Mouse (Mus musculus) CH12.LX (cell line): ENCODE measurements around the gene Dusp22. TPM values are rescaled to one million over a fixed set of nuclear protein-coding genes. Genes with fewer than 3 reads are reported as not detected.

Experiments used
- DNase-seq: peaks from one replicate; pipeline ENCODE4 v3.0.0-alpha.2; 2013; ENCODE audit errors: extremely low read depth
- H3K27ac ChIP-seq: 2 replicates; pipeline ENCODE4 v1.5.1; 2012; ENCODE audit warnings: low read depth, mild to moderate bottlenecking, control low read depth, moderate library complexity; ENCODE audit not compliant: insufficient read depth
- H3K27me3 ChIP-seq: replicated peaks from 2 replicates; pipeline ENCODE3; 2012; ENCODE audit warnings: inconsistent platforms
- H3K36me3 ChIP-seq, 2 experiments: replicated peaks in 1 of 2; 2 replicates each; pipeline versions ENCODE3 to v1.6.1; 2012; ENCODE audit warnings: inconsistent platforms in 1 of 2, low read length in 1 of 2, mild to moderate bottlenecking in 1 of 2, mixed read lengths in 1 of 2, moderate library complexity in 1 of 2; ENCODE audit not compliant: control insufficient read depth in 1 of 2, insufficient read depth in 1 of 2
- H3K4me1 ChIP-seq, 2 experiments: 2 replicates each; pipeline ENCODE4 v1.6.1; 2012; ENCODE audit warnings: inconsistent platforms in 1 of 2, moderate library complexity in 1 of 2; ENCODE audit not compliant: insufficient read depth in 2 of 2, control insufficient read depth in 1 of 2
- H3K4me2 ChIP-seq: 2 replicates; pipeline ENCODE4 v1.6.1; 2012; ENCODE audit warnings: low read depth, mild to moderate bottlenecking, control low read depth; ENCODE audit not compliant: poor library complexity, insufficient read depth, severe bottlenecking
- H3K4me3 ChIP-seq, 3 experiments: fragments of 150-350 bp in 1 of 3; sonication (generic) in 1 of 3; replicated peaks in 1 of 3; 2 replicates each; pipeline versions ENCODE3 to v1.5.1; 2011 to 2012; ENCODE audit warnings: low read depth in 2 of 3, low read length in 2 of 3, mild to moderate bottlenecking in 2 of 3, moderate library complexity in 2 of 3, control low read depth in 1 of 3, improper control_type of control experiment in 1 of 3, inconsistent platforms in 1 of 3, mixed read lengths in 1 of 3; ENCODE audit not compliant: poor library complexity in 1 of 3
- H3K79me2 ChIP-seq: replicated peaks from 2 replicates; pipeline ENCODE4 v1.6.1; 2012; ENCODE audit warnings: mild to moderate bottlenecking, moderate library complexity; ENCODE audit not compliant: control insufficient read depth, poor library complexity, insufficient read depth, severe bottlenecking; ENCODE audit errors: extremely low read depth
- H3K9ac ChIP-seq: 2 replicates; pipeline ENCODE4 v1.6.1; 2012; ENCODE audit warnings: low read depth, mild to moderate bottlenecking, control low read depth, moderate library complexity; ENCODE audit not compliant: insufficient read depth
- H3K9me3 ChIP-seq: replicated peaks from 2 replicates; pipeline ENCODE3; 2012; ENCODE audit warnings: low read length, inconsistent platforms, mixed read lengths
- BHLHE40 ChIP-seq: IDR thresholded peaks from 2 replicates; pipeline ENCODE4 v1.6.1; 2011; ENCODE audit warnings: mild to moderate bottlenecking, low read depth, low read length, improper control_type of control experiment
- CHD2 ChIP-seq: IDR thresholded peaks from 2 replicates; pipeline ENCODE4 v1.6.1; 2011; ENCODE audit warnings: low read length, improper control_type of control experiment
- EP300 ChIP-seq: IDR thresholded peaks from 2 replicates; pipeline ENCODE4 v1.6.1; 2011; ENCODE audit warnings: low read length, improper control_type of control experiment
- ETS1 ChIP-seq: conservative IDR thresholded peaks from 2 replicates; pipeline ENCODE4 v1.6.1; 2012; ENCODE audit warnings: low read depth, mild to moderate bottlenecking, inconsistent platforms, low read length, improper control_type of control experiment, moderate library complexity
- IRF4 ChIP-seq: IDR thresholded peaks from 2 replicates; pipeline ENCODE4 v1.6.1; 2014; ENCODE audit warnings: low read depth, mild to moderate bottlenecking, inconsistent platforms, low read length, improper control_type of control experiment
- JUN ChIP-seq: IDR thresholded peaks from 2 replicates; pipeline ENCODE4 v1.6.1; 2011; ENCODE audit warnings: low read depth, mild to moderate bottlenecking, low read length, improper control_type of control experiment, moderate library complexity; ENCODE audit not compliant: insufficient read depth
- JUND ChIP-seq: conservative IDR thresholded peaks from 2 replicates; pipeline ENCODE4 v1.6.1; 2011; ENCODE audit warnings: low read depth, low read length, improper control_type of control experiment
- MAFK ChIP-seq: IDR thresholded peaks from 2 replicates; pipeline ENCODE4 v1.6.1; 2011; ENCODE audit warnings: low read length, improper control_type of control experiment; ENCODE audit not compliant: insufficient replicate concordance
- MAX ChIP-seq: IDR thresholded peaks from 2 replicates; pipeline ENCODE4 v1.6.1; 2011; ENCODE audit warnings: low read length, improper control_type of control experiment
- MAZ ChIP-seq: IDR thresholded peaks from 2 replicates; pipeline ENCODE4 v1.6.1; 2012; ENCODE audit warnings: low read depth, mild to moderate bottlenecking, inconsistent platforms, low read length, improper control_type of control experiment, moderate library complexity
- MEF2A ChIP-seq: IDR thresholded peaks from 2 replicates; pipeline ENCODE4 v1.6.1; 2014; ENCODE audit warnings: low read depth, mild to moderate bottlenecking, inconsistent platforms, low read length, improper control_type of control experiment, borderline replicate concordance
- MXI1 ChIP-seq: IDR thresholded peaks from 2 replicates; pipeline ENCODE4 v1.6.1; 2011; ENCODE audit warnings: mild to moderate bottlenecking, low read depth, low read length, improper control_type of control experiment
- MYC ChIP-seq: IDR thresholded peaks from 2 replicates; pipeline ENCODE4 v1.6.1; 2011; ENCODE audit warnings: low read depth, mild to moderate bottlenecking, improper control_type of control experiment, low read length
- NELFE ChIP-seq: IDR thresholded peaks from 2 replicates; pipeline ENCODE4 v1.6.1; 2011; ENCODE audit warnings: low read depth, low read length, improper control_type of control experiment
- NRF1 ChIP-seq: IDR thresholded peaks from 2 replicates; pipeline ENCODE4 v1.6.1; 2014; ENCODE audit warnings: low read depth, mild to moderate bottlenecking, inconsistent platforms, low read length, improper control_type of control experiment, moderate library complexity
- POLR2AphosphoS2 ChIP-seq: IDR thresholded peaks from 2 replicates; pipeline ENCODE4 v1.6.1; 2011; ENCODE audit warnings: low read depth, low read length, improper control_type of control experiment
- RCOR1 ChIP-seq: conservative IDR thresholded peaks from 2 replicates; pipeline ENCODE4 v1.6.1; 2012; ENCODE audit warnings: low read depth, mild to moderate bottlenecking, inconsistent platforms, low read length, improper control_type of control experiment
- SMC3 ChIP-seq: IDR thresholded peaks from 2 replicates; pipeline ENCODE4 v1.6.1; 2011; ENCODE audit warnings: low read depth, low read length, improper control_type of control experiment
- TBP ChIP-seq: conservative IDR thresholded peaks from 2 replicates; pipeline ENCODE4 v1.6.1; 2011; ENCODE audit warnings: low read depth, low read length, improper control_type of control experiment
- TCF12 ChIP-seq: IDR thresholded peaks from 2 replicates; pipeline ENCODE4 v1.6.1; 2014; ENCODE audit warnings: low read depth, mild to moderate bottlenecking, inconsistent platforms, low read length, improper control_type of control experiment
- UBTF ChIP-seq: IDR thresholded peaks from 2 replicates; pipeline ENCODE4 v1.6.1; 2012; ENCODE audit warnings: low read depth, mild to moderate bottlenecking, inconsistent platforms, low read length, improper control_type of control experiment, moderate library complexity
- USF1 ChIP-seq: IDR thresholded peaks from 2 replicates; pipeline ENCODE4 v1.6.1; 2014; ENCODE audit warnings: low read depth, mild to moderate bottlenecking, inconsistent platforms, low read length, improper control_type of control experiment
- ZMIZ1 ChIP-seq: IDR thresholded peaks from 2 replicates; pipeline ENCODE4 v1.6.1; 2012; ENCODE audit warnings: low read depth, mild to moderate bottlenecking, inconsistent platforms, low read length, improper control_type of control experiment
- ZNF384 ChIP-seq: IDR thresholded peaks from 2 replicates; pipeline ENCODE4 v1.6.1; 2012; ENCODE audit warnings: low read depth, low read length, improper control_type of control experiment, inconsistent platforms
- dilution Hi-C: fragments of 300-500 bp; cut with MboI; formaldehyde crosslinking; loops from 2 replicates; pipeline ENCODE4 v1.14.3; 2020; ENCODE audit warnings: low sequenced_read_pairs; ENCODE audit not compliant: extremely low pct_unique_long_range_greater_than_20kb, extremely low pct_ligation_motif_present
- in situ Hi-C: fragments of 300-500 bp; cut with MboI; formaldehyde crosslinking; loops from 3 replicates; pipeline ENCODE4 v1.14.3; 2019; ENCODE audit warnings: low sequenced_read_pairs, low pct_ligation_motif_present, low pct_unique_long_range_greater_than_20kb, mixed read lengths
- polyA plus RNA-seq: library from polyadenylated mRNA; unstranded; fragments of >175 nt; gene quantifications from 2 replicates; pipeline ENCODE4 v1.2.1, GENCODE M21; 2012; ENCODE audit warnings: low read depth; ENCODE audit not compliant: insufficient read length
- total RNA-seq, 2 experiments: library from RNA; depleted of rRNA; stranded (reverse); fragments of 300-350 nt in 1 of 2; fragments of >200 nt in 1 of 2; gene quantifications; 2 replicates each; pipeline ENCODE4 v1.2.3; 2012 to 2014

The Dusp22 gene
- total and polyA plus RNA-seq, 3 experiments: 18.0 to 28.7 (median 22.5) TPM

- peaks cover 35 to 62% of the 10 kb centered on the region in 2 experiments for H3K4me1 ChIP-seq
- H3K36me3 ChIP-seq: no peaks in the 10 kb centered on the region
- H3K9me3 ChIP-seq: no peaks in the 10 kb centered on the region
- no peak for DNase-seq
- no peak for TF ChIP-seq ZMIZ1
- TF ChIP-seq MAFK: no peak
- H3K4me2 ChIP-seq: no peak overlapping the region
- no peak overlapping the region for H3K9ac ChIP-seq
- H3K79me2 ChIP-seq: no peaks in the 10 kb centered on the region
- no peaks in the 10 kb centered on the region for H3K27me3 ChIP-seq
- in situ Hi-C loops: no loop called here
- dilution Hi-C loops: no loop called here
- no peak overlapping the region for H3K4me3 ChIP-seq
- H3K27ac ChIP-seq: no peak overlapping the region
Observed at GRCm38 (mm10) chr13:30653051-30653450, 6.7 kb upstream of the Dusp22 start.

- Histone ChIP-seq H3K27me3 (no peaks in the 10 kb centered on the region), H3K4me2 (no peak overlapping the region)
- TF ChIP-seq TCF12 (no peak), MXI1 (no peak), BHLHE40 (peak; percentile 49; the same call in 1 of the 2 replicates), MAFK (no peak)
- TF ChIP-seq, all 38 proteins: peak for 1
- in situ Hi-C loops: no loop called here
- no peak overlapping the region for H3K9ac ChIP-seq
- DNase-seq: no peak
- no peak overlapping the region for H3K27ac ChIP-seq
- no peak overlapping the region for H3K4me3 ChIP-seq
- H3K36me3 ChIP-seq: no peaks in the 10 kb centered on the region
- H3K79me2 ChIP-seq: no peaks in the 10 kb centered on the region
- dilution Hi-C loops: no loop called here
- H3K9me3 ChIP-seq: no peaks in the 10 kb centered on the region
- peaks cover 29 to 71% of the 10 kb centered on the region in 2 experiments for H3K4me1 ChIP-seq
Observed at GRCm38 (mm10) chr13:30654463-30654862, 5.3 kb upstream of the Dusp22 start.

GRCm38 (mm10) chr13:30656909-30657308 lies 2.9 kb upstream of the Dusp22 start:
- no peaks in the 10 kb centered on the region for H3K9me3 ChIP-seq
- H3K27ac ChIP-seq: peak overlapping the region; percentile 98
- H3K4me1 ChIP-seq: peaks cover 28 to 78% of the 10 kb centered on the region in 2 experiments
- H3K9ac ChIP-seq: peak overlapping the region; percentile 88
- H3K4me3 ChIP-seq: no peak overlapping the region
- H3K79me2 ChIP-seq: peaks cover 3% of the 10 kb centered on the region
- DNase-seq: peak; percentile 57
- dilution Hi-C loops: no loop called here
- in situ Hi-C loops: loop anchor here (5.0 kb wide), 1 partner anchor 55 kb away; no protein-coding TSS in a partner anchor
- no peaks in the 10 kb centered on the region for H3K36me3 ChIP-seq
- H3K27me3 ChIP-seq: no peaks in the 10 kb centered on the region
- peak overlapping the region; percentile 100 for H3K4me2 ChIP-seq
- TF ChIP-seq NELFE (0 out of 2 replicates have a peak, but pooled peaks have one; percentile 29), JUN (peak; percentile 94), MXI1 (peak; percentile 62; the same call in 1 of the 2 replicates), MEF2A (peak; percentile 80), BHLHE40 (peak; percentile 70), MYC (peak; percentile 25; the same call in 1 of the 2 replicates), ETS1 (peak; percentile 89), TBP (peak; percentile 74), IRF4 (no peak; the same call in 1 of the 2 replicates), MAX (peak; percentile 29; the same call in 1 of the 2 replicates), SMC3 (no peak), ZMIZ1 (no peak; the same call in 1 of the 2 replicates), POLR2AphosphoS2 (no peak), MAZ (no peak), RCOR1 (0 out of 2 replicates have a peak, but pooled peaks have one; percentile 18), TCF12 (peak; percentile 81), CHD2 (no peak; the same call in none of the 2 replicates), EP300 (peak; percentile 90), JUND (peak; percentile 82), NRF1 (no peak), USF1 (no peak), ZNF384 (no peak), UBTF (no peak)
